ENCODE assay signal across 13 mouse cellular contexts in the genomic region with DNA sequence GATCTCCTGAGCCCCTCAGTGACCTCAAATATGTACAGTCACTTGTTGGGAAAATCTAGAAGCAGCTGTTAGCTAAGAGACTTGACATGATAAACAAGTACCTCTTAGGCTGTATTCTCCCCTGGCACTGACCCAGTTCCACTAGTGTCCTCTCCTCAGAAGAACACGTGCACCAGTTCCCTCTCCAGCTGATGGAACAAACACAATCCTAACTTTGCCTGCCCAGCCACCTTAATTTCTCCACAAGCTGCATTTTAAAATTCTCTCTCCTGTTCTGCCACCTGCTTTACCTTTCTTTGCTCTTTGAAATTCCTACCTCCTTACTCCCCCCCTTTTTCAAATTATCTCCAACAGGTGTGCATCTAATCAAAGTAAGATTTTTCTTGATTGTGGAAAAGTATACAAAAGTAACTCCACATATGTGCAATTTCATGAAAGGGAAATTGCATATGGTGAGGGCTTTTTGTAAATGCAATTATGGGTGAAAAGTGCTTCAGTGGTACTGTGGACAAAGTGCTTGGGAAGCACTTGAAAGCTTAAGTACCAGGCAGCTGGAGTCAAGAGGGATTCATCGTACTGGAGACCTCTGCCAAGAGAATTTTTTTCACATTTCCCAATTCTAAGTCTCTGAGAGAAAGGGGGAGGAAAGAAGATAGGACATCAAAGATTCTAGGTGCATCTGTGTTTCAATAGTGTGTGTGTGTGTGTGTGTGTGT.
"Had no signal": no experiment of that assay in that cellular context is flagged by ENCODE, and none has a peak within 500 bp of the region (broad histone marks: within the 10 kb centered on the region; RNA-seq: fewer than 3 reads in every experiment).

No protein-coding gene starts in this region.

- H3K27ac ChIP-seq: intestine, embryonic 15.5 days; limb, embryonic 13.5 days; liver, embryonic 14.5 days; midbrain, embryonic 15.5 days; neural tube, embryonic 12.5 days had no signal

- H3K4me3 ChIP-seq: intestine, embryonic 15.5 days; limb, embryonic 13.5 days; midbrain, embryonic 15.5 days; neural tube, embryonic 12.5 days had no signal

- H3K4me1 ChIP-seq: intestine, embryonic 15.5 days; limb, embryonic 13.5 days; midbrain, embryonic 15.5 days; neural tube, embryonic 12.5 days had no signal

- H3K27me3 ChIP-seq: intestine, embryonic 15.5 days; limb, embryonic 13.5 days; midbrain, embryonic 15.5 days; neural tube, embryonic 12.5 days had no signal

- H3K36me3 ChIP-seq: intestine, embryonic 15.5 days; limb, embryonic 13.5 days; midbrain, embryonic 15.5 days; neural tube, embryonic 12.5 days had no signal

- DNase-seq: kidney, adult 18-20 months; kidney, postnatal 10 days; left cerebral cortex, postnatal 4 days; right cerebral cortex, postnatal 4 days; spleen, adult 18-20 months; thymus, adult 18-20 months; thymus, postnatal 14 days had no signal

- H3K9me3 ChIP-seq: intestine, embryonic 15.5 days; limb, embryonic 13.5 days; midbrain, embryonic 15.5 days; neural tube, embryonic 12.5 days had no signal

- ATAC-seq: intestine, embryonic 15.5 days; midbrain, embryonic 15.5 days had no signal

- H3K4me2 ChIP-seq: intestine, embryonic 15.5 days; limb, embryonic 13.5 days; midbrain, embryonic 11.5 days; midbrain, embryonic 15.5 days; neural tube, embryonic 12.5 days had no signal

- H3K9ac ChIP-seq: intestine, embryonic 15.5 days; limb, embryonic 13.5 days; liver, embryonic 14.5 days; midbrain, embryonic 15.5 days; neural tube, embryonic 12.5 days had no signal
